Mouse (Mus musculus) embryonic stem cell, embryonic (primary cell): ENCODE data around the gene Igf2bp2.

Experiments used
- CTCF ChIA-PET, 4 experiments: fragments of 300-600 bp in 2 of 4; fragments of 350-600 bp in 2 of 4; sonication (Branson Sonifier 250); formaldehyde crosslinking; loops; one replicate each; lab custom pipeline; 2022; ENCODE audit warnings: inconsistent platforms in 2 of 4; lab: Charles Lee
- POLR2A ChIA-PET, 4 experiments: fragments of 300-600 bp in 2 of 4; fragments of 350-600 bp in 2 of 4; sonication (Branson Sonifier 250); formaldehyde crosslinking; loops; one replicate each; lab custom pipeline; 2022; ENCODE audit warnings: antibody characterized with exemption in 4 of 4, inconsistent platforms in 1 of 4; lab: Charles Lee

The Igf2bp2 gene

GRCm38 (mm10) chr16:22045930-22046329, 117.2 kb downstream of the Igf2bp2 start:
- CTCF ChIA-PET = interaction anchor here in 2 of 4 experiments (0.6 kb wide), 2 partner anchors 30 to 318 kb away, joined by 3 to 4 read pairs; no protein-coding TSS in a partner anchor
- POLR2A ChIA-PET = interaction anchor here in 2 of 4 experiments (0.5 to 3.1 kb wide), 10 partner anchors 8 to 227 kb away, joined by 3 to 16 read pairs (median 3); no protein-coding TSS in a partner anchor

GRCm38 (mm10) chr16:22043830-22044229, 119.3 kb downstream of the Igf2bp2 start:
- CTCF ChIA-PET = no interaction called here
- POLR2A ChIA-PET = interaction anchor here in 1 of 4 experiments (1.2 kb wide), 1 partner anchor 15 kb away, joined by 3 read pairs; no protein-coding TSS in a partner anchor

- CTCF ChIA-PET = no interaction called here
- POLR2A ChIA-PET = interaction anchor here in 1 of 4 experiments (1.0 kb wide), 3 partner anchors 13 to 39 kb away, joined by 3 read pairs; no protein-coding TSS in a partner anchor
Measured at GRCm38 (mm10) chr16:22039978-22040377, 123.1 kb downstream of the Igf2bp2 start.

GRCm38 (mm10) chr16:22038554-22038953, 124.5 kb downstream of the Igf2bp2 start:
- CTCF ChIA-PET = no interaction called here

GRCm38 (mm10) chr16:22027474-22027873, 135.6 kb downstream of the Igf2bp2 start:
- POLR2A ChIA-PET = interaction anchor here in 1 of 4 experiments (0.5 to 2.3 kb wide), 7 partner anchors 11 to 197 kb away, joined by 3 to 5 read pairs (median 3); no protein-coding TSS in a partner anchor
- CTCF ChIA-PET = no interaction called here

More at GRCm38 (mm10) chr16:22038554-22038953, 124.5 kb downstream of the Igf2bp2 start:
- POLR2A ChIA-PET = interaction anchor here in 3 of 4 experiments (0.7 to 2.3 kb wide), 11 partner anchors 8 to 582 kb away, joined by 3 to 11 read pairs (median 3); no protein-coding TSS in a partner anchor

GRCm38 (mm10) chr16:22022122-22022521, 141.0 kb downstream of the Igf2bp2 start:
- CTCF ChIA-PET = interaction anchor here in 2 of 4 experiments (0.8 to 1.2 kb wide), 2 partner anchors 37 to 85 kb away, joined by 3 read pairs; no protein-coding TSS in a partner anchor

GRCm38 (mm10) chr16:22015569-22015968, 147.5 kb downstream of the Igf2bp2 start:
- ChIA-PET CTCF (interaction anchor here in 3 of 4 experiments (0.6 to 0.9 kb wide), 9 partner anchors 20 to 293 kb away, joined by 3 to 5 read pairs (median 3); partner anchors contain the start of genes Liph (in 1 of the 3) and Tmem41a (in 1 of the 3)), POLR2A (interaction anchor here in 3 of 4 experiments (0.5 to 23.0 kb wide), 27 partner anchors 9 to 1763 kb away, joined by 3 to 498 read pairs (median 4); partner anchors contain the start of genes Liph (in 1 of the 3) and Tmem41a (in 1 of the 3))

More at GRCm38 (mm10) chr16:22022122-22022521, 141.0 kb downstream of the Igf2bp2 start:
- POLR2A ChIA-PET = interaction anchor here in 2 of 4 experiments (0.6 to 6.1 kb wide), 13 partner anchors 9 to 228 kb away, joined by 3 to 45 read pairs (median 4); partner anchors contain the start of genes Liph (in 1 of the 2), Map3k13 (in 1 of the 2) and Senp2 (in 1 of the 2)

GRCm38 (mm10) chr16:22009596-22009995, 153.5 kb downstream of the Igf2bp2 start:
- CTCF ChIA-PET = interaction anchor here in 1 of 4 experiments (1.2 kb wide), 1 partner anchor 14 kb away, joined by 3 read pairs; the partner anchor contains the start of gene Liph

GRCm38 (mm10) chr16:22009099-22009584, 154.0 kb downstream of the Igf2bp2 start, which contains the start of gene Senp2:
Gene Senp2, plus strand, starts transcription at chr16:22009484.
- ChIA-PET CTCF (interaction anchor here in 2 of 4 experiments (0.7 to 1.2 kb wide), 3 partner anchors 14 to 472 kb away, joined by 3 read pairs; partner anchors contain the start of gene Liph (in 1 of the 2)), POLR2A (interaction anchor here (0.6 to 23.0 kb wide), 28 partner anchors 9 to 319 kb away, joined by 3 to 498 read pairs (median 5); partner anchors contain the start of genes Liph (in 3 of the 4), Tmem41a (in 1 of the 4) and Tra2b (in 1 of the 4))

More at GRCm38 (mm10) chr16:22009596-22009995, 153.5 kb downstream of the Igf2bp2 start:
- POLR2A ChIA-PET = interaction anchor here (0.5 to 23.0 kb wide), 23 partner anchors 9 to 331 kb away, joined by 3 to 498 read pairs (median 5); partner anchors contain the start of genes Liph (in 3 of the 4), Tmem41a (in 1 of the 4) and Tra2b (in 1 of the 4)
